Mouse (Mus musculus) R1 (cell line): ENCODE results near the gene Gm15056.

Source experiments
- DNase-seq: peaks from one replicate; pipeline ENCODE4 v3.0.0-alpha.2; 2018; ENCODE audit warnings: low read depth, low spot score

Gm15056 gene

DNA sequence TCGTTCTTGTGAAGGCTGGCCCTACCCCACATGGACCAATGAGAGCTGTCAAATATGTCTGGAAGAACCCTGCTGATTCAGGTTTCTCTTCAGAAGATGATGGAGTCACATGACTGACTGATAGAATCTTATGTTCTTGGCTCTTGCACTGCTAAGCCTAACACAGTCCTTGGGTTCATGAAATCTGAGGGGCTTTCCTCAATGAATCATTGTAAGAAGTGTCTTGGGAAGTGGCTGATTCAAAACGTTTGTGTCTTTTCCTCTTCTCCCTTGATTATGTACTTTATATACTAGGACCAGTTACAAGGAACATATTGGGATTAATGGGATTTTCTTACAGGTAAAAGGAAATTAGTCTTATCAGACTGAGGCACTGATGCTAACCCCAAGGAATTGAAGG is at the start of gene Gm15056:
Gene Gm15056 (minus strand): TSS at position 101 of the 400 bp plus-strand sequence.
- DNase-seq: no peak

GRCm38 (mm10) chr8:20944610-20945009 is 42.2 kb upstream of the Gm15056 start, which contains the start of gene AY761185:
TSS of gene AY761185 (minus strand) at chr8:20944710.
- no peak for DNase-seq

DNA sequence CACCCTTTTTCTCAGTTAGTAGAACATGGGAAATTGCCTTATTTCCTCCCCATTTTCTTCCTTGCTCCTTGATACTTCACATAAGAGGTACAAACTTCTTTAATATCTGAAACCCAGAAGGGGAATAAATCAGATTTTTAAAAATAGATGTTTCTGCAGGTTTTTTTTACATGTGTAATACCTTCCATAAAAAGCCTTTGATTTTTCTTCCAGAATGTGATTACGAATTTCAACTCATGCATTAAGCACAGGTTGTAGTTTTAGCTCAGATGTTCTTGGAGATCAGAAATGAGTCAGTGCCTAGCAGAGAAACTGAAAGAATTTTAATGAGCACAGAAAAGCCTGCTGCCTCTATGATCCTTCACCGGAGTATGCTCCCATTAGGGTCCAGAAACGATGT is 19.5 kb upstream of the Gm15056 start, which contains the start of gene Gm6040:
Gene Gm6040 (minus strand): TSS at position 101 of the 400 bp plus-strand sequence.
- DNase-seq: no peak

- no peak for DNase-seq
These were observed 9.9 kb upstream of the Gm15056 start for GRCm38 (mm10) chr8:20912288-20912687.

- DNase-seq: no peak
These were observed 5.8 kb upstream of the Gm15056 start for GRCm38 (mm10) chr8:20908256-20908655.

DNA sequence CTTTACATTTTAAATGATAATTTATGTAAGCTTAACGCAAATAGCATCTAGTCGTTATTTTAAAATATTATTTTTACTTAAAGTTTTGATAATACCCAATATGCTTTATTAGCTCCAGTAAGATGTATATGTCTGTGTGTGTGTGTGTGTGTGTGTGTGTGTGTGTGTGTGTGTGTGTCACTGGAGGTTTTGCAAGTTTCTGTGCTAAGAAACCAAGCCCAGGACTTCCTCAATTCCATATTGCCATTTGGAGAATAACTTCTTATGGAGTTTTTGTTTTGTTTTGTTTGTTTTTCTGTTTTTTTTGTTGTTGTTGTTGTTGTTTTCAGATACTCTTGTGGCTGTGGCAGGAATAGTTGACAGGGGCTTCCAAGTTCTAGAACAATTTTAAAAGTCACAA is 4.7 kb upstream of the Gm15056 start:
- DNase-seq: no peak

- DNase-seq: no peak
These were observed 10.1 kb downstream of the Gm15056 start, which contains the start of gene Defb33 for GRCm38 (mm10) chr8:20892369-20892768. TSS of gene Defb33 (plus strand) at chr8:20892669.

DNA sequence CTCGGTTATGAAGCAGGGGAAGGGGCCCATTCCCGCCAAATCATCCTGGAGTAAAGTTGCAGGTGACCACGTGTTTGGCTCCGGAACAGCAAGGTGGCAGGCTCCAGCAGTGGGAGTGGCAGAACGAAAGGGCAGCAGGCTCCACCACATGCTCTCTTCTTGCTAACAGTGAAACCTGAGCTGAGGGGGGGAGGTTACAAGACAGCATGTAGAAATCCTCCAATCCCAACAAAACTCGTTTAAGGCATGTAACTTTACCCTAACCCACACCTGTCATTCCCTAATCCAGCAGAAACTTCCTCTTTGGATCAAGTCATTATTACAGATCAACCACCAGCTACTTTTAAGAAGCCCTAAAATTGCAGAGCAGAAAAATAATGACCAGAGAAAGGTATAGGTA is 27.8 kb downstream of the Gm15056 start:
- peak; percentile 13 for DNase-seq
